Mouse (Mus musculus): ENCODE data around the gene P4hb.

DNA sequence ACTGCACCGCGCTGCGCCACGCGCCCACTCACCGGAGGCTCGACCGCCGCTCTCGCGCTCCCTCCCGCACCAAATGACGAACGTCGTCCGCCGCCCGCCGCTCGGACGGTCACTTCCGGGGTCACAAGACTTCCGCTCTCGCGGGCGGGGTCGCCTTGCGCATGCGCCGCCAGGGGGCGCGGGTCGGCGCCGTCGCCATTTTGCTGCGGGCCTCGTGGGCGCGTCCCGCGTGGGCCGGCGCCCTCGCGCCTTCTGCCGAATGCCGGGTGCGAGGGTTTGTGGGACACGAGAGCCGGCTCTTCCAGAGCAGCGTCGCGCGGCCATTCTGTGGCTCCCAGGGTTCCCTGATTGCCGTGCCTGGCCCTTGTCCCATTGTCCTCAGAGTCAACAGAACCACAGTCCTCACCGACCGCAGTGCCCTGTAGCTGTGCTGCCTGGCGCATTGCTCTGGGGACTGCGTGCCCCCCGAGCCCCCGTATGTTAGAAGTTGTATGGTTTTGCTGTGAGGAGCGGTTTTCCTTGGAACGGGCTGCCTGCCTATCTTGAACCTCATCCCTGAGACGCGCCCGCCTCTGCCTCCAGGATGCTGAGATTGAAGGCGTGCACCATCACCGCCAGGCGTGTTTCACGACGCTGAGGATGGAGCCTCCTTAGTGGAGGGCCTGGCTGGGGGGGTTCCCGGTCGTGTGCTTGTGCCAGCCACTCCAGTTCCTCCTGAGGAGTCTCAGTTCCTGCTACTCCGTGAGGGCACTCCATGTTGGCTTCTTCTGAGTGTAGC is 8.6 kb upstream of the P4hb start, which contains the start of gene Arhgdia:
- TF ChIP-seq CTCF (IDR thresholded peaks at IDR 0.05; ENCODE audit: control insufficient read depth, insufficient read depth, insufficient read length) (peak; percentile 14), MAX (IDR thresholded peaks at IDR 0.05) (peak; percentile 99), USF1 (IDR thresholded peaks at IDR 0.05; ENCODE audit: low read depth) (no peak)

Measured in C2C12 (cell line).